Mouse (Mus musculus): Measurements from ENCODE around the gene Cebpzos. TPM values are rescaled to one million over a fixed set of nuclear protein-coding genes. Genes with fewer than 3 reads are reported as not detected.

Gene Cebpzos
- polyA plus RNA-seq (2012; rRNA removed): 40.4 and 46.6 TPM in 2 replicates

GRCm38 (mm10) chr17:78916369-78916813, at the start of gene Cebpzos:
Gene Cebpzos (plus strand): TSS chr17:78916500.
- DNase-seq (ENCODE audit: extremely low spot score in 1 of 2, low spot score in 1 of 2): peak; percentile 81 to 90

DNA sequence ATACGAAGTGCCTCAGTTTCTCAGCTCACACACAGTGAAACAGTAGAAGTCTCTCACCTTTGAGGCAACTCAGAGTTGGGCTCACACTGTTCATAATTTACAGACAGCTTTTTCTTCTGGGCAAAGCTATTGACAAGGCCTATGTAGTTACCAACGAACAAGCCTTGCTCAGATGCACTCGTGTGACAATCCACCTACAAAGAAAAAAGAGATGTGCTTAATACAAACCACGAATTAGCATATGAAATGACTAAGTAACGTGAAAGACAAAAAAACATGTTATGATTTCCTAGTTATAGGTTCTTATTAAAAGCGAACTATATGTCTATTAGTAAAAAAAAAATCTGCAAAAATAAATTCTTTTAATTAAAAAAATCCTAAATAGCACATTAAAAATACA, 42.4 kb upstream of the Cebpzos start:
- no peak for DNase-seq (ENCODE audit: extremely low spot score in 1 of 2, low spot score in 1 of 2)

GRCm38 (mm10) chr17:78881878-78882304, 34.4 kb upstream of the Cebpzos start:
- no peak for DNase-seq (ENCODE audit: extremely low spot score in 1 of 2, low spot score in 1 of 2)

GRCm38 (mm10) chr17:78882401-78883112, 33.7 kb upstream of the Cebpzos start, which contains the start of gene Eif2ak2:
Gene Eif2ak2 (minus strand): TSS chr17:78882573.
- peak; percentile 11 to 53 for DNase-seq (ENCODE audit: extremely low spot score in 1 of 2, low spot score in 1 of 2)

DNA sequence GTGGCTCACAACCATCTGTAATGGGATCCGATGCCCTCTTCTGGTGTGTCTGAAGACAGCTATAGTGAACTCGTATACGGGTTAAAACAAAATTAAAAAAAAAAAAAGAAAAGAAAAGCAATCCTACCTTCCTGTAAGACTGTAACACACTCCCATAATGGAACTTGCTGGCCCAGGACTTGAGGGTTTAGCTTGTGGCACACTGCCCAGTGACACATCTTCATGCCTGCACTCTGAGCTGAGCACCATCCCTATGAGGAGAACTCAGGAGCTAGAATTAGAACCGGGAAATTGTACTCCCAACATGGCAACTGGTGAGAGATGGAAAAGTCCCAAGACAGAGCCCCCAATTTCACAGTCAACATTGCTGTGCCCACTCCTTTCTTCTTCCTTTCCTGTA, 33.0 kb upstream of the Cebpzos start:
- no peak for DNase-seq (ENCODE audit: extremely low spot score in 1 of 2, low spot score in 1 of 2)

DNA sequence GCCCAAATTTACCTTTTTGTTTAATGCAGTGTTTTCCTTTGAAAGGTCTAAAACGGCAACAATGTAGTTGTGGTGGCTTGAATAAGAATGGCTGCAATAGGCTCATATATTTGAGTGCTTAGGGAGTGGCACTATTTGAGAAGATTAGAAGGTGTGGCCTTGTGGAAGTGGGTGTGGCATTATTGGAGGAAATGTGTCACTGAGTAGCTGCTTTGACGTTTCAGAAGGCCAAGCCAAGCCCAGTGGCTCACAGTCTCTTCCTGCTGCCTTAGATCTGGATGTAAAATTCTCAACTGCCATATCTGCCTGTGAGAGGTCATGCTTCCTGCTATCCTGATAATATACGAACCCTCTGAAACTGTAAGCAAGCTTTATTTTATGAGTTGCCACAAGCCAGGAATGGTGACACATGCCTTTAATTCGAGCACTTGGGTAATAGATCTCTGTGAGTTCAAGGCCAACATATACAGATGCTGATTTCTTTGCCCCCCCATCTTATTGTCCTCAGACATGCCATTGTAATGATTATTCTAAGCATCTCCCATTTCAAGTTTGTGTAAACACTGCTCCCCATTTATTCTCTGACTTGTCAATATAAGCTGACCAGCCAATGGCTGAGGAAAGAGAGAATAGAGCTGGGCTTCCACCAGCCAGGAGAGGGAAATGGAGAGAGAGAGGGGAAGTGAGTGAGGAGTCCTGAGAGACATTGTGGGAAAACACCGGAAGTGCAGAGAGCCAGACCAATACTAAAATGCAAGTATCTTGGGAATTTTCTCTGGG, 30.8 kb upstream of the Cebpzos start:
- no peak for DNase-seq (ENCODE audit: extremely low spot score in 1 of 2, low spot score in 1 of 2)

DNA sequence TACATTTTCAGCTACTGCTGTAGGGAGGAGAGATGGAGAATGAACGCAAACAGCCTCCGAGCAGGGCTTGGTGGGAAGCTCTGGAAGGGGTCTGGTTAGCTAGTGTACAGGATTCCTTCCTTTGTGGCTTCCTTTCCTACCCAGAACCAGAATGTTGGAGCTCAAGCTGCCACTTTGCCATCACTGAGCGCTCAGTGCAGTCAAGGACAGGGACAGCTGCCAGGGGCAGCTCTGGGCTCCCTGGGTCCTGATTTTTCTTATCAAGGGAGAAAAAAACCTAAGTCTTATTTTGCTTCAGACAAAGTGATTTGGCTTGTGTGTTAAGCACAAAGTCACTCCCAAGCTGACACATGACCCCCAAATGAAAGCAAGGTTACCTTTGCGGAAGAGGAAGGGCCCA, 27.7 kb upstream of the Cebpzos start:
- DNase-seq (ENCODE audit: extremely low spot score in 1 of 2, low spot score in 1 of 2): no peak

GRCm38 (mm10) chr17:78889184-78889583, 27.1 kb upstream of the Cebpzos start:
- DNase-seq (ENCODE audit: extremely low spot score in 1 of 2, low spot score in 1 of 2): no peak

DNA sequence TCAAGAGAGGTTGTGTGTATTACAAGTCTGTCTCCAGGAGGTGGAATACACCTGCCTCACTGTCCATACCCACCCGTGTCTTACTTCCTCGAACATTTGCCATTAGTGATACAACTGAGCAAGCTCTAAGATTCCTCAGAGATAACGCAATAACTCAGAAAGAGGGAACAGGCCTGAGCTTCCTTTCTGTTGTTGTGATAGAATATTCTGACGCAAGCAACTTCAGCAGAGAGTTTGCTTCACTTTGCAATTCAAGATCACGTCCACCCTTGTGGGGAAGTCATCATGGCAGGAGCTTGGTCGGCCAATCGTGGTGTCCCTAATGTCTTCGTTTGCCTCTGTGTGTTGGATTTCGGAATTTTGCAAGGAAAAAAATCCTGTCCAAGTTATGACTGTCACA, 25.3 kb upstream of the Cebpzos start:
- no peak for DNase-seq (ENCODE audit: extremely low spot score in 1 of 2, low spot score in 1 of 2)

- no peak for DNase-seq (ENCODE audit: extremely low spot score in 1 of 2, low spot score in 1 of 2)
Measured at GRCm38 (mm10) chr17:78894991-78895390, 21.3 kb upstream of the Cebpzos start.

GRCm38 (mm10) chr17:78895394-78895793, 20.9 kb upstream of the Cebpzos start:
- peak in 1 of 2 experiments; percentile 53 for DNase-seq (ENCODE audit: extremely low spot score in 1 of 2, low spot score in 1 of 2)

- no peak for DNase-seq (ENCODE audit: extremely low spot score in 1 of 2, low spot score in 1 of 2)
Measured at GRCm38 (mm10) chr17:78903158-78903557, 13.1 kb upstream of the Cebpzos start.

- no peak for DNase-seq (ENCODE audit: extremely low spot score in 1 of 2, low spot score in 1 of 2)
Measured at GRCm38 (mm10) chr17:78906892-78907291, 9.4 kb upstream of the Cebpzos start, which contains the start of gene Sult6b1. Gene Sult6b1 (minus strand): TSS chr17:78906992.

DNA sequence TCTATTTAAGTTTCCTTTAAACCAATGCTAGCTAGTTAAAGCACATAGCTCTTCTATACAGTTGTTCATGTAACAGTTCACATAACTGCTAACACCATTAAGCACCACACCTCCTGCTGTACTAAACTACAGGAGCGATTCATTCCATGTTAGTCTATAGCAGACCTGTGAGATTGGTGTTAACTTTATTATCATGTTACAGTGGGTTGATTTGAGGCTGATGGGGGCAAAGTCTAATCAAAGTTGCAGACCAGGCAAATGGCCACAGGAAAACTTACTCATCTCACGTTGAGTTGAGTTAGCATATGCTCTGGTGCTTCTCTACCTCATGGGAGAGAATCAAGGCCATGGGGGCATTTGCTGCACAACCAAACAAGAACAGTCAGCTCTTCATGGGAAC, 6.9 kb upstream of the Cebpzos start:
- no peak for DNase-seq (ENCODE audit: extremely low spot score in 1 of 2, low spot score in 1 of 2)

GRCm38 (mm10) chr17:78912861-78913281, 3.4 kb upstream of the Cebpzos start:
- DNase-seq (ENCODE audit: extremely low spot score in 1 of 2, low spot score in 1 of 2): peak in 1 of 2 experiments; percentile 27

DNA sequence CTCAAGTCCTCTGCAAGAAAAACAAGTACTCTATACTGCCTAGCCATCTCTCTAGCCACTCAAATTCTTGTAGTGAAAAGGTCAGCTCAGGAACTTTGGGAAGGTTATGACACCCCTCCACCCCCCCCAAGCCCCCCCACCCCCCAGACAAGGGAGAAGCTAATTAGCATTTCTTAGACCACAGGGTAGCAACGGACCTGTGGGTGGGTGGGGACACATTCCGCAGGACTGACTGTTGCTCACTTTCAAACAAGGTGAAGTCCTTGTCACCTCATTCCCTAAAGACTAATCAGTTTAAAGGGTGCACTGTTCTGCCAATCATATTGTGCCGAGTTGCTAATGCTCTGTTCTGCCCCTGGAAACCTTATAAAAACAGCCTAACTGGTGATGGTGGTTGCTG, 2.4 kb upstream of the Cebpzos start:
- DNase-seq (ENCODE audit: extremely low spot score in 1 of 2, low spot score in 1 of 2): no peak

DNA sequence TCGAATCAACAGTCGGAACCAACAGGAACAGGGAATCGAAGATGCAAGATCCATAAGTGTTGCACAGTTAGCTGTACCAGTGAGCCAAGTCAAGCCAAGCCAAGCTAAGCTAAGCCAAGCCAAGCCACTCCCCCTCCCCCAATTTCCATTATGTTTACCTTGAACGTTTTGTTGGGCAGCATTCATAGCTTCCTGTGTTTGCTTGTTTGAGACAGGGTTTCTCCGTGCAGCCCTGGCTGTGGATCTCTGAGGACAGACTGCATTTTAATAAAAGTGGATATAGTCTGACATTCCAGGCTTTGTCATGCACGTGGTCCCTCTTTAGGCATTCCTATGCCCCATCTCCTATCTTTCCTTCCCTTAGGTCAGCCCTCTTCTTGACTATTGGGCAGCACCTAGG, 528 bp upstream of the Cebpzos start:
- DNase-seq (ENCODE audit: extremely low spot score in 1 of 2, low spot score in 1 of 2): no peak

DNA sequence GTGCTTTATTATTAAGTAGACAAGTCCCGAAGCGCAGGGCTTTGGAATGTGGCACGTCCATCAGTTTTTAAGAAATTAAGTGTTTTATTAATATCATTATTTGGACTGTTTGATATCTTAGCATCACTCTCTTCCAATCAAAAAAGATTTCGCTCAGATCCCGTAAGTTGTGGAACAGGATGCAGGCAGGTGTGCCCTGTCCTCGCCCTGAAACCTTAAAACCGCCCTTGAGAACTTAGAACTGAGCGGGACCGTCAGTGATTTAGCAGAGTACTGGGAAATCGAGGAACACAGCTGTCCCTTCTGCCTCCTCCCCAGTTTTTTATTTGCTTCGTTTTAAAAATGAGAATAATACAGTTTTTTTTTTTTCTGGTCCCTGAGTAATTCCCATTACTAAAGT, 599 bp downstream of the Cebpzos start:
- no peak for DNase-seq (ENCODE audit: extremely low spot score in 1 of 2, low spot score in 1 of 2)

DNA sequence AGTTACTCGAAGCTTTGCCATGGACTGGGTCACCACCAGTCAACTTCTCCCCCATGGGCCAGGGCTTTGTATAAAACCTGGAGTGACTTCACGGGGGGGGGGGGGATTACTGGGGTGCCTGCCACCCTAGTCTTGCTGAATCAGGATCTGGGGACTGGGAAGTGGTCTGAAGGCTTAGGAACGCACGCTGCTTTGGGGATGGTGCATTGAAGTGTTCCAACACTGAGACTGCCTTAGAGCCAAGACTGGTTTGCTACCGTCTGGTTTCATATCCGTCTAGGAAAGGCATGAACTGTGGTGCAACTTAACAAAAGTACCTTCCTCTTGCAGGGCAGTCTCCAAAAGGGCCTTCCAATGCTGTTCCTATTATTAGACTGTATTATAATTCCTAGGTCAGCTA, 1.4 kb downstream of the Cebpzos start:
- peak; percentile 6 to 20 for DNase-seq (ENCODE audit: extremely low spot score in 1 of 2, low spot score in 1 of 2)

DNA sequence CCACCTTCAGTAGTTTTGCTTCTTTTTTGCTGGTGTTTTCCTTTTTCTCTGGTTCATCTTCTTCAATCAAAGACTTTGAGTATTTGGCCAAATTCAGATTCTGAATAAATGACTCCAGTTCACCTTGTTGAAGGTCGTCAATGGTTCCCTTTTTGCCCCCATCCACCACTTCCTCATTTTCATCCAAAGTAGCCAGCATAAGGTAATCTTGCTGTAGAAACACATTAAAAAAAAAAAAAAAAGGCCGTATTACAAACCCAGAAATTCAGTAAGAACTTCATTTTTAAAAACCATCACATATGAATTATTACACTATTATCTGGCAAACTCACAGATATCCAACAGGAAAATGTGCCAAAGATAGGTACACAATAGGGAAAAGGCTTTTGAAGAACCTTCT, 19.6 kb downstream of the Cebpzos start:
- DNase-seq (ENCODE audit: extremely low spot score in 1 of 2, low spot score in 1 of 2): no peak

- peak; percentile 96 to 99 for DNase-seq (ENCODE audit: extremely low spot score in 1 of 2, low spot score in 1 of 2)
Measured at GRCm38 (mm10) chr17:78936466-78937228, 20.3 kb downstream of the Cebpzos start, which contains the start of the genes Cebpz and Ndufaf7. Gene Cebpz (minus strand): TSS chr17:78937066. Gene Ndufaf7 (plus strand): TSS chr17:78937136.
